In the genomic region with DNA sequence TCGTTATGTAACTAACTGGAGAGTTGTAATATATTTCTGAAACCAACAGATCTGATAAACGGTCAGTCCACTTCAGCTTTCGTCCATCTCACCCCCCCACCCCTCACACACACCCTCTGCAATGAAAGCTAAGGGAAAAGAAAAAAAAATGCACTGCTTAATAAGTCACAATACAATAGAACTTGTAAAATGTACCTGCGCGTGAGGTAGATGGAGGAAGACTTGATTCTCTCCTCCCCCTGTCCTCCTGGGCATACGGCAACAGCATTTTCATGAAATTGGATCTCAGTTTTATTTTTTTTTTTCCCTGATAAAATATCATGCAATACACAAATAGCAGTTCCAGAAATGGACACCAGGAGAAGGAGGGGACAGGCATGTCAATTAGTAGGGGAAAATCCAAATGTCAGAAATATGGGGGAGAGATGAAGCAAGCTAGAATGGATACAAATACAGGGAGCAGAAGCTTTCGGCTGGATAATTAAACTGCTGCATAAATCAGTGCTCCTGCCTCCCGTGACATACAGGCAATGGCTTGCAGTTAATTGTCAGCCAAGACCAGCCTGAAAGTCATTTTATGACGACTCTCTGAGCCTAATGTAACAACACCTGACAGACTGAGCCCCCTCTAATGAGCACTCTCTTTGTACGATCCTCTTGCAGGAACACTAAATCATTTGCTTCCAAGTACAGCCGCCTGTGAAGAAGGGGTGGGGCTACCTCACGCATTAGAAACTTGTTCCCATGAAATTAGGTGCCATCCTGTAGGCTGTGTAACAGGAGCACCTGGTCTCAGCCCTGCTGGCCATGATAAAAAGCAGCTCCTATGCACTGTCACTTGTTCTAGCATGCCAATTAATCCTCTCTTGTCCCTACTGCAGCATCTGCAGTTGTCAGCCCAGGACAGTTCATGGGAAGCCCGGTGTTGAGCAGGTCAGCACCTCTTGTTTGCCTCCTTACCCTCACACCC, we compare ENCODE assay signal across 9 mouse cellular contexts. TPM values are rescaled to one million over a fixed set of nuclear protein-coding genes. Genes with fewer than 3 reads are reported as not detected.
DNase-seq lines count a peak whose midpoint lies in the region; ATAC-seq lines count a peak whose summit lies in the region.
"Had no signal": no experiment of that assay in that cellular context is flagged by ENCODE, and none has a peak within 500 bp of the region (broad histone marks: within the 10 kb centered on the region; RNA-seq: fewer than 3 reads in every experiment).

No protein-coding gene starts in this region.

- H3K4me1 ChIP-seq in heart, embryonic 11.5 days (ENCODE audit: control insufficient read depth, insufficient read depth, low read length): no peaks in the 10 kb centered on the region; the same call in 1 of the 2 replicates
- H3K4me1 ChIP-seq in stomach, embryonic 14.5 days (ENCODE audit: control insufficient read depth, insufficient read depth, low read length): no peaks in the 10 kb centered on the region

- no peak overlapping the region for H3K4me2 ChIP-seq in heart, embryonic 11.5 days
- no peak overlapping the region for H3K4me2 ChIP-seq in stomach, embryonic 14.5 days (replicated peaks; ENCODE audit: low read depth, low read length)

- H3K9me3 ChIP-seq in heart, embryonic 11.5 days (replicated peaks; ENCODE audit: control insufficient read depth, low read length): no peaks in the 10 kb centered on the region
- H3K9me3 ChIP-seq in stomach, embryonic 14.5 days (ENCODE audit: control insufficient read depth, low read depth, low read length): no peaks in the 10 kb centered on the region

- DNase-seq in heart, adult 18-20 months: no peak
- peak; percentile 60 to 74 for DNase-seq in right cerebral cortex, adult 2 months (ENCODE audit: low spot score in 2 of 2)
- no peak for DNase-seq in right cerebral cortex, postnatal 4 days
- DNase-seq in layer of hippocampus, adult 9-11 months: peak; percentile 70
- no peak for DNase-seq in yolk sac, embryonic 10.5 days (ENCODE audit: low spot score)
- DNase-seq in testis, postnatal 14 days (ENCODE audit: low spot score): no peak
- DNase-seq: cerebellum, adult 11 months had no signal

- no peak overlapping the region for H3K9ac ChIP-seq in heart, embryonic 11.5 days (ENCODE audit: low read depth, low read length)
- no peak overlapping the region for H3K9ac ChIP-seq in stomach, embryonic 14.5 days (replicated peaks; ENCODE audit: low read depth, low read length)

- peak; percentile 26; the same call in 1 of the 2 replicates for ATAC-seq in heart, embryonic 11.5 days (replicated peaks; ENCODE audit: insufficient number of reproducible peaks, low FRiP score, low TSS enrichment)
- 0 out of 2 replicates have a peak, but pooled peaks have one; percentile 23 for ATAC-seq in stomach, embryonic 14.5 days (ENCODE audit: insufficient number of reproducible peaks, insufficient read depth, low FRiP score, low read depth)

- H3K27me3 ChIP-seq in heart, embryonic 11.5 days (ENCODE audit: control insufficient read depth, insufficient read depth, low read length): no peaks in the 10 kb centered on the region; the same call in 1 of the 2 replicates
- H3K27me3 ChIP-seq in stomach, embryonic 14.5 days (ENCODE audit: control insufficient read depth, insufficient read depth, low read length): 0 out of 2 replicates have a peak, but pooled peaks cover 2% of the 10 kb centered on the region

- H3K36me3 ChIP-seq in heart, embryonic 11.5 days (ENCODE audit: control insufficient read depth, insufficient read depth, low read length): no peaks in the 10 kb centered on the region
- no peaks in the 10 kb centered on the region for H3K36me3 ChIP-seq in stomach, embryonic 14.5 days (ENCODE audit: control insufficient read depth, insufficient read depth, low read length)

- 61% methylated on average over 13 of the region's 13 CpGs for WGBS in heart, embryonic 11.5 days (ENCODE audit: insufficient replicate concordance)
- WGBS in stomach, embryonic 14.5 days: 41% methylated on average over 13 of the region's 13 CpGs

- H3K27ac ChIP-seq in heart, embryonic 11.5 days (ENCODE audit: low read depth, low read length): no peak overlapping the region
- H3K27ac ChIP-seq in stomach, embryonic 14.5 days (ENCODE audit: low read length): no peak overlapping the region

- no peak overlapping the region for H3K4me3 ChIP-seq in heart, embryonic 11.5 days (ENCODE audit: low read depth, low read length)
- H3K4me3 ChIP-seq in stomach, embryonic 14.5 days (ENCODE audit: low read depth, low read length): no peak overlapping the region

RNA-seq across cellular contexts. Expression of gene Inhba, which starts 11.7 kb away (rescaled TPM):
- 16.6 and 17.0 TPM in 2 replicates for polyA plus RNA-seq in heart, embryonic 11.5 days (2014; fragmentation: Nextera tagmentation; extraction: Ambion mirVana)
- 1 to 10 TPM; 1.6 to 1.8 TPM for total RNA-seq in heart, adult 18-20 months (2021)
- 3.2 and 4.3 TPM in 2 replicates for polyA plus RNA-seq in stomach, embryonic 14.5 days (2014; fragmentation: Nextera tagmentation; extraction: Ambion mirVana)

Comparison
In these comparisons a context has a peak if more than half of its experiments do, and no peak if none do; other contexts are left out.
1. DNase-seq: peak in right cerebral cortex, adult 2 months (2 of 2) and layer of hippocampus, adult 9-11 months (single experiment); none in heart, adult 18-20 months (0 of 2), right cerebral cortex, postnatal 4 days (single experiment), yolk sac, embryonic 10.5 days (single experiment) and testis, postnatal 14 days (single experiment).